Mouse (Mus musculus): ENCODE data around the gene Ptpn13. TPM values are rescaled to one million over a fixed set of nuclear protein-coding genes. Genes with fewer than 3 reads are reported as not detected.

Gene Ptpn13
- polyA plus RNA-seq, 1 experiment from 2014 or later: 8.7 TPM

DNA sequence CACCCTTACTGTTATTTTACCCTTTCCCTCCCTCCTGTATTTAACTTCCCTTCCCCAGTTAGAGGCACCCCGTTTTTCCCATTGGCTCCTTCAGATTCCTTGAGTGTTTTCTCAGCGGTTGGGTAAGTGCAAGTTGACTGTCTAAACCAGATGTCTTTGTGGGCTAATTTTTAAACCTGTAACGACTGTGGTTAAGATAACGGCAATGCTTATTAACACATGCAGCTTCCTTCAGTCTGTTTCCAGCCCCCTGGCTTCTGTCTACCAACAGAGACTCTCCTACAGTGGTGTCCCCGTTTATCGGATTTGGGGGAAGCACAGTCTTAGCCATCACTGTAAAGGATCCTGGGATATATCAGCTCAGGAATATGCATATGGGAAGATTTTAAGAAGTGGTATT lies 35.9 kb downstream of the Ptpn13 start:
- Histone ChIP-seq H3K9ac (replicated peaks; ENCODE audit: low read length) (no peak overlapping the region), H3K36me3 (ENCODE audit: control insufficient read depth, insufficient read depth, low read length) (no peaks in the 10 kb centered on the region), H3K4me2 (ENCODE audit: low read length) (no peak overlapping the region), H3K4me3 (replicated peaks; ENCODE audit: low read depth, low read length) (no peak overlapping the region), H3K27me3 (ENCODE audit: control insufficient read depth, insufficient read depth, low read length) (no peaks in the 10 kb centered on the region), H3K9me3 (ENCODE audit: control insufficient read depth, low read length) (no peaks in the 10 kb centered on the region), H3K27ac (replicated peaks; ENCODE audit: low read depth, low read length) (no peak overlapping the region), H3K4me1 (ENCODE audit: control insufficient read depth, insufficient read depth, low read length) (no peaks in the 10 kb centered on the region)
- no peak for DNase-seq
- no peak for ATAC-seq (ENCODE audit: low FRiP score, low TSS enrichment)
- WGBS: 91% methylated on average over 6 of the region's 6 CpGs

DNA sequence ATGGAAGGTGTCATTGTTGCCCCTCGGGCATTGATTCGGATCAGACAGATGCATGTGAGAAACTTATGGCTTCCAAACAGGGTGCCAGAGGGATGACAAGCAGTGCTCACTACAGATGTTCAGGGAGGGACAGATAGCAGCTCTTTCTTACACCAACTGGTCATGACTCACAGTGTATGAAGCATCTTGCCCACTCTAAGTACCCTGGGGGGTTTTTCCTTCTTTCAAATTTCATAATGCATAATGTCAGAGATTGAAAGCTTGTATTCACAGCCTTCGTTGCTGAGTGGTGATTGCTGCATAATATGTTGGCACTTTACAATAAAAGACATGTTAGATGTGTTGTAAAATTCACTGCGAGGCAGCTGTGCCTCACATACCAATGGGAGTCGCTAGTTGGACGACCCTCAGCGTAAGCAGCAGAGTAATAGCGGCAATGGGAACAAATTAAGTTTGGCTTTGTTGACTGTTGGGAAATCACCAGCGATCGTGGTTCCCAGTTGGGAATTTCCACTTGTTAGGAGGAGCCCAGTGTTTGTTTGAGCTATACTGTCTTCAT lies 38.7 kb downstream of the Ptpn13 start:
- Histone ChIP-seq H3K4me3 (replicated peaks; ENCODE audit: low read depth, low read length) (no peak overlapping the region), H3K27ac (replicated peaks; ENCODE audit: low read depth, low read length) (no peak overlapping the region), H3K4me1 (ENCODE audit: control insufficient read depth, insufficient read depth, low read length) (no peaks in the 10 kb centered on the region), H3K9me3 (ENCODE audit: control insufficient read depth, low read length) (no peaks in the 10 kb centered on the region), H3K36me3 (ENCODE audit: control insufficient read depth, insufficient read depth, low read length) (no peaks in the 10 kb centered on the region), H3K4me2 (ENCODE audit: low read length) (no peak overlapping the region), H3K9ac (replicated peaks; ENCODE audit: low read length) (no peak overlapping the region), H3K27me3 (ENCODE audit: control insufficient read depth, insufficient read depth, low read length) (no peaks in the 10 kb centered on the region)
- WGBS: 72% methylated on average over 10 of the region's 10 CpGs
- no peak for DNase-seq
- ATAC-seq (ENCODE audit: low FRiP score, low TSS enrichment): no peak

DNA sequence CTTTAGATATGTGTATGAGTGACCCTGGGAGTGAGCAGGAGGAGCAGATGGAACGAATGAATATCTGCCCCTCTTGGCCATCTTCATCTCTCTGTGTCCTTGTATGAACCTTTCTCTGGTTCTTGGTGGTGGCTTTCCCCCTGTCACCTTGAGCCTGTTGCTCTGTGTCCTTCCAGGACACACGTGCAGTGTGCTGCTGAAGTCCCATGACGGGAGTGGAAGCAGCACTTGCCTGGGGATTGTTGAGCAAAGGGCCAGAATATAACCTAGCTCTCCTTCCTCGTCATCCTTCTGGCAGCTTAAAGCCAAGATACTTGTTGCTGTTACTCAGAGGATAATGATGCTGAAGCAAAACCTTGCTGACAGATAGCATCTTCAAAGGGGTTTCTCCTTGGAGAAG lies 39.3 kb downstream of the Ptpn13 start:
- H3K27me3 ChIP-seq (ENCODE audit: control insufficient read depth, insufficient read depth, low read length): no peaks in the 10 kb centered on the region
- H3K4me3 ChIP-seq (replicated peaks; ENCODE audit: low read depth, low read length): no peak overlapping the region
- H3K9me3 ChIP-seq (ENCODE audit: control insufficient read depth, low read length): no peaks in the 10 kb centered on the region
- H3K27ac ChIP-seq (replicated peaks; ENCODE audit: low read depth, low read length): no peak overlapping the region
- 83% methylated on average over 4 of the region's 4 CpGs for WGBS
- no peak overlapping the region for H3K9ac ChIP-seq (replicated peaks; ENCODE audit: low read length)
- H3K36me3 ChIP-seq (ENCODE audit: control insufficient read depth, insufficient read depth, low read length): no peaks in the 10 kb centered on the region
- DNase-seq (no peak), ATAC-seq (ENCODE audit: low FRiP score, low TSS enrichment) (no peak)
- no peaks in the 10 kb centered on the region for H3K4me1 ChIP-seq (ENCODE audit: control insufficient read depth, insufficient read depth, low read length)
- H3K4me2 ChIP-seq (ENCODE audit: low read length): no peak overlapping the region

DNA sequence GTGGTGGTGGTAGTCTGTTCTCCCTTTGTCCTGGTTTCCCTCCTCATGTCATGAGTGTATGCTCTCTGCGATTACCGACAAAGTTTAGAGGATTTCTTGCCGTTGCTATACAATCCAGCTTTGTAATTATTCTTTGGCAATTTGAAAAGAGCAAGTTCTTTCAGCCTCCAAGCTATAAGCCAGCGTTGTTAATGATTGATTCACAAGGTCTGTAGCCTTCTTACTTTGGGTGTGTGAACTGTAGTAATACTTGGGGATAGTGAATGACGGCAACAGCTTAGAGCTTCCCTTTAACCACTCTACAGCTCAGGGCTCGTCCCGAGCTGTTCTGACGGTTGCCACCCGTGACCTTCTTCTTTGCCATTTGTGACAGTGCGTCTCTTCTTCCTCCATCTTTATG lies 39.8 kb downstream of the Ptpn13 start:
- DNase-seq (no peak), ATAC-seq (ENCODE audit: low FRiP score, low TSS enrichment) (no peak)
- no peak overlapping the region for H3K9ac ChIP-seq (replicated peaks; ENCODE audit: low read length)
- H3K27me3 ChIP-seq (ENCODE audit: control insufficient read depth, insufficient read depth, low read length): no peaks in the 10 kb centered on the region
- no peaks in the 10 kb centered on the region for H3K9me3 ChIP-seq (ENCODE audit: control insufficient read depth, low read length)
- WGBS: 84% methylated on average over 10 of the region's 10 CpGs
- no peak overlapping the region for H3K4me2 ChIP-seq (ENCODE audit: low read length)
- no peaks in the 10 kb centered on the region for H3K4me1 ChIP-seq (ENCODE audit: control insufficient read depth, insufficient read depth, low read length)
- H3K27ac ChIP-seq (replicated peaks; ENCODE audit: low read depth, low read length): no peak overlapping the region
- H3K4me3 ChIP-seq (replicated peaks; ENCODE audit: low read depth, low read length): no peak overlapping the region
- H3K36me3 ChIP-seq (ENCODE audit: control insufficient read depth, insufficient read depth, low read length): no peaks in the 10 kb centered on the region

- DNase-seq: no peak
- 87% methylated on average over 5 of the region's 5 CpGs for WGBS
- Histone ChIP-seq H3K27ac (replicated peaks; ENCODE audit: low read depth, low read length) (no peak overlapping the region), H3K4me1 (ENCODE audit: control insufficient read depth, insufficient read depth, low read length) (no peaks in the 10 kb centered on the region), H3K4me3 (replicated peaks; ENCODE audit: low read depth, low read length) (no peak overlapping the region), H3K4me2 (ENCODE audit: low read length) (no peak overlapping the region), H3K9ac (replicated peaks; ENCODE audit: low read length) (no peak overlapping the region), H3K9me3 (ENCODE audit: control insufficient read depth, low read length) (no peaks in the 10 kb centered on the region), H3K27me3 (ENCODE audit: control insufficient read depth, insufficient read depth, low read length) (no peaks in the 10 kb centered on the region), H3K36me3 (ENCODE audit: control insufficient read depth, insufficient read depth, low read length) (no peaks in the 10 kb centered on the region)
- no peak for ATAC-seq (ENCODE audit: low FRiP score, low TSS enrichment)
These were observed 47.7 kb downstream of the Ptpn13 start for GRCm38 (mm10) chr5:103472670-103473069.

- no peak overlapping the region for H3K9ac ChIP-seq (replicated peaks; ENCODE audit: low read length)
These were observed 48.6 kb downstream of the Ptpn13 start for GRCm38 (mm10) chr5:103473467-103474096.

DNA sequence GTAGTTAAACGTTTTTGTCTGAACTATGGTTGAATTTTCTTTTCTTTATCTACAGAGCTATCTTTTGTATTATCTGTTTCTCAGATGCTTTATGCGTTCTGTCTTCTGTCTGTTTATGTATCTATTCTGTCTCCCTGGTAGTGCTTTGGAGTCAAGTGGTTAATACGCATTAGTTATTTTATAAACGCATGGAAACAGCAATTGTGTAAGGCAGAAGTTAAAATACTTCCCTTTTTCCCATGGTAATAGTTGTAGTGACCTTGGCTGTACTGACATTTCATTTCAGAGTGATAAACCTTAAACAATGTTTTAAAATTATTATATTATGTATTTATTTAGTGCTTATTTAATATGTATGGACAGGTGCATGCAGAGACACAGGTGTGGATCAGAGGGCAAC lies 49.3 kb downstream of the Ptpn13 start:
- Histone ChIP-seq H3K36me3 (ENCODE audit: control insufficient read depth, insufficient read depth, low read length) (no peaks in the 10 kb centered on the region), H3K27ac (replicated peaks; ENCODE audit: low read depth, low read length) (no peak overlapping the region), H3K9ac (replicated peaks; ENCODE audit: low read length) (no peak overlapping the region), H3K9me3 (ENCODE audit: control insufficient read depth, low read length) (no peaks in the 10 kb centered on the region), H3K4me3 (replicated peaks; ENCODE audit: low read depth, low read length) (no peak overlapping the region), H3K27me3 (ENCODE audit: control insufficient read depth, insufficient read depth, low read length) (no peaks in the 10 kb centered on the region), H3K4me1 (ENCODE audit: control insufficient read depth, insufficient read depth, low read length) (no peaks in the 10 kb centered on the region), H3K4me2 (ENCODE audit: low read length) (no peak overlapping the region)
- 91% methylated on average over 4 of the region's 4 CpGs for WGBS
- ATAC-seq (ENCODE audit: low FRiP score, low TSS enrichment): no peak
- no peak for DNase-seq

More at GRCm38 (mm10) chr5:103473467-103474096, 48.6 kb downstream of the Ptpn13 start:
- 89% methylated on average over 11 of the region's 11 CpGs for whole genome bisulfite sequencing
- no peak for ATAC-seq (ENCODE audit: low FRiP score, low TSS enrichment)
- no peak overlapping the region for H3K27ac ChIP-seq (replicated peaks; ENCODE audit: low read depth, low read length)
- H3K4me1 ChIP-seq (ENCODE audit: control insufficient read depth, insufficient read depth, low read length): no peaks in the 10 kb centered on the region
- H3K36me3 ChIP-seq (ENCODE audit: control insufficient read depth, insufficient read depth, low read length): no peaks in the 10 kb centered on the region
- H3K9me3 ChIP-seq (ENCODE audit: control insufficient read depth, low read length): no peaks in the 10 kb centered on the region
- no peak overlapping the region for H3K4me2 ChIP-seq (ENCODE audit: low read length)
- no peak overlapping the region for H3K4me3 ChIP-seq (replicated peaks; ENCODE audit: low read depth, low read length)
- DNase-seq: no peak
- H3K27me3 ChIP-seq (ENCODE audit: control insufficient read depth, insufficient read depth, low read length): no peaks in the 10 kb centered on the region

DNA sequence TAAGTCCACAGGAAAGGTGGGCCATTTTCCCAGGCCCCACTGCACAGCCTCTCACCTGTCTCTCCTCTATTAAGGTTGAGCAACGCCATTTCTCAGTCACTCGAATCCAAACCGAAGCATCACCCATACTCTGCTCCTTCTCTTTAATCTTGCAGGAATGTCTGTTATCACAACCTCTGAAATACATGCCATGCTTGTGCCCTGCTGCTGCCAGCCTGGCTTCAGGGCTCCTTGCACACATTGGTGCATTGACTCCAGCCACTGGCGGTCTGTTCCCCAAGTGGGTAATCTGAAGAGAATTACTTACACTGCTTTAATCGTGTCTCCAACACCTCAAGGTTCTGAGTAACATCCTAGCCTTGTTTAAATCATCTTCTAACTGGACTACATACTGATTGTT lies 50.5 kb downstream of the Ptpn13 start:
- Histone ChIP-seq H3K4me3 (replicated peaks; ENCODE audit: low read depth, low read length) (no peak overlapping the region), H3K4me2 (ENCODE audit: low read length) (no peak overlapping the region), H3K4me1 (ENCODE audit: control insufficient read depth, insufficient read depth, low read length) (no peaks in the 10 kb centered on the region), H3K36me3 (ENCODE audit: control insufficient read depth, insufficient read depth, low read length) (no peaks in the 10 kb centered on the region), H3K27me3 (ENCODE audit: control insufficient read depth, insufficient read depth, low read length) (no peaks in the 10 kb centered on the region), H3K9me3 (ENCODE audit: control insufficient read depth, low read length) (no peaks in the 10 kb centered on the region), H3K27ac (replicated peaks; ENCODE audit: low read depth, low read length) (no peak overlapping the region), H3K9ac (replicated peaks; ENCODE audit: low read length) (no peak overlapping the region)
- ATAC-seq (ENCODE audit: low FRiP score, low TSS enrichment) (no peak), DNase-seq (no peak)
- 89% methylated on average over 5 of the region's 5 CpGs for WGBS

DNA sequence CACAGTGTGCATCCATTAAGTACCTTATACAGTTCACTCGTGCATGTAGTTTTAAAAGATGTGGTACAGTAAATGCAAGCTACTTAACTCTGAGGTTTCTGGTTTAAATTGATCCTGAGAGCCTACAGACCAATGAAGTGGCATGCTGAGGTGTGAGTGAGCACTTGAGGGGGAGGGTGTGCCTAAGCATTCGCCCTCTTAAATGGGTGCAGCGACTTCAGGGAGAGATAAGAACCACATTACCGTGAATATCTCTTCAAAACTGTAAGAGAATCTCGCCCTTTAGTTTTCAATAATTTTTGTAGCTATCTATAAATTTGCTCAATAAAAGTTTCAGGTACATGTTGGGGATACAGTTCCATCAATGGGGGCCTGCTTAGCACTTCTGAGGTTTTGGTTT lies 54.5 kb downstream of the Ptpn13 start:
- WGBS: 98% methylated on average over 5 of the region's 5 CpGs
- H3K27me3 ChIP-seq (ENCODE audit: control insufficient read depth, insufficient read depth, low read length): no peaks in the 10 kb centered on the region
- H3K9me3 ChIP-seq (ENCODE audit: control insufficient read depth, low read length): no peaks in the 10 kb centered on the region
- DNase-seq (no peak), ATAC-seq (ENCODE audit: low FRiP score, low TSS enrichment) (no peak)
- H3K36me3 ChIP-seq (ENCODE audit: control insufficient read depth, insufficient read depth, low read length): no peaks in the 10 kb centered on the region
- no peaks in the 10 kb centered on the region for H3K4me1 ChIP-seq (ENCODE audit: control insufficient read depth, insufficient read depth, low read length)
- no peak overlapping the region for H3K9ac ChIP-seq (replicated peaks; ENCODE audit: low read length)
- H3K27ac ChIP-seq (replicated peaks; ENCODE audit: low read depth, low read length): no peak overlapping the region
- H3K4me3 ChIP-seq (replicated peaks; ENCODE audit: low read depth, low read length): no peak overlapping the region
- no peak overlapping the region for H3K4me2 ChIP-seq (ENCODE audit: low read length)
